Mouse (Mus musculus) embryonic facial prominence, embryonic 12.5 days (tissue): ENCODE results near the gene Sox13. TPM values are rescaled to one million over a fixed set of nuclear protein-coding genes. Genes with fewer than 3 reads are reported as not detected.

Experiments
- ATAC-seq: fragments of 200-750 bp; cut with Nextera tagmentation; 2 replicates; pipeline ENCODE4 v1.8.0; 2017; ENCODE audit not compliant: insufficient number of reproducible peaks, insufficient read depth, low FRiP score, low TSS enrichment
- H3K27ac ChIP-seq: fragments of 300-500 bp; sonication (generic); 2 replicates; pipeline ENCODE4 v1.5.1; 2016; ENCODE audit warnings: mild to moderate bottlenecking
- H3K27me3 ChIP-seq: fragments of 300-500 bp; sonication (generic); 2 replicates; pipeline ENCODE4 v1.6.1; 2016; ENCODE audit warnings: mild to moderate bottlenecking, moderate library complexity
- H3K36me3 ChIP-seq: fragments of 300-500 bp; sonication (generic); 2 replicates; pipeline ENCODE4 v1.6.1; 2016; ENCODE audit warnings: mild to moderate bottlenecking
- H3K4me1 ChIP-seq: fragments of 300-500 bp; sonication (generic); 2 replicates; pipeline ENCODE4 v1.6.1; 2016
- H3K4me2 ChIP-seq: fragments of 300-500 bp; sonication (generic); replicated peaks from 2 replicates; pipeline ENCODE4 v1.6.1; 2016; ENCODE audit warnings: mild to moderate bottlenecking, moderate library complexity
- H3K4me3 ChIP-seq: fragments of 300-500 bp; sonication (generic); 2 replicates; pipeline ENCODE4 v1.5.1; 2016; ENCODE audit warnings: mild to moderate bottlenecking
- H3K9ac ChIP-seq: fragments of 300-500 bp; sonication (generic); 2 replicates; pipeline ENCODE4 v1.6.1; 2016; ENCODE audit warnings: mild to moderate bottlenecking, moderate library complexity
- H3K9me3 ChIP-seq: fragments of 300-500 bp; sonication (generic); 2 replicates; pipeline ENCODE4 v1.6.1; 2016; ENCODE audit warnings: mild to moderate bottlenecking, moderate library complexity
- WGBS: fragments of 180-500 bp; shearing (Covaris S2); methylation state at CpG from one replicate; pipeline ENCODE4 v1.1.7; 2016; 5-methylcytosine and 5-hydroxymethylcytosine counted together
- polyA plus RNA-seq: library from polyadenylated mRNA; unstranded; fragments of >200 nt; fragmentation: Nextera tagmentation; extraction: Ambion mirVana; gene quantifications from 2 replicates; pipeline ENCODE4 v1.2.1, GENCODE M21; 2016

Gene Sox13
- polyA plus RNA-seq, 1 experiment from 2014 or later = 9.4 TPM

DNA sequence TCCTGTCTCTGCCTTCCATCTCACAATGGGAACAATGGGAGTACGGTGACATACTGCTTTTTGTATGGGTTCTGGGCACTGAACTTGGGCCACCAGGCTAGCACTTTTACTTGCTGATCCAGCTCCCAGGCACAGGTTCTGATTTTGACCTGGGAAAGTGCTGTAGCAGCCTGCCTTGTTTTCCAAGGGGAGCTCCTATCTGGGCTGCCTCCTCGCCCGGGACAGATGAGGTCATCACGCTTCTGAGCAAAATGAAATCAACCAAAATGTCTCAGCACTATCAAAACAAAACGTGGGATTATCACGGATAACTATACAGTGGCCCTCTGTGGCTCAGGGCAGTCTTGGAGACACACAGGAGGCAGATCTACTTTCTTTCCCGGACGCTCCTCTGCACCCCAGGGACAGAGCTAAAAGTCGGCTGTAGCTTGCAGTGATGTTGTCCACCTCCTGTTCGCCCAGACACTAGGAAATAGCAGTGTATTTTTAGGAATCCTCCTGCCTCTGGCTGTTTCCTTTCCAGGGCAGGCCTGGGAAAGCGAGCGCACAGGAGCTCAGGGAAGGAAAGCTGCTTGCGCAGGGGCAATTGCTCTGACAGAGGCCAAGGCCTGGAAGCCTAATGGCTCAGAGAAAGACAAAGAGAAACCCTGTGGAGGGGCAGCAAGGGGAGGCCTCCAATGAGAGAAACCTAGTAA lies 27.8 kb upstream of the Sox13 start:
- 0 out of 2 replicates have a peak overlapping the region, but pooled peaks have one; percentile 6 for H3K27ac ChIP-seq

DNA sequence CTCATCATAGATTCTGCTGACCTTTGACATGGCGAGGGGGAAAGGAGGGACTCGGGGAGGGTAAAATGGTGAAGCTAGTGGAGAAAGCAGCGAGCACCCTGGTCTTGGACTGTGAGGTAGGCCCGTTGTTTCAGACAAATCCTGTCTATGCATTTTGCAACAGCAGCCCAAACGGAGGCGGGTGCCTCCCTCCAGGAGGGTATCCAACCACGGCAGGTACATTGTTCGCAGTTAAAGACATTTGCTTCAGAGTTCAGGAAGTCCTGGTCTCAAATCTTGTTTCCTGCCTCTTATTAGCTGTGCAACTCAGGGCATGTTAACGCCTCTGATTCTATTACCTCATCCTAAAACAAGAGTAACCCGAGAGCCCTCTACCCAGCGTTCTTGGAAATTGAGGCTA lies 26.8 kb upstream of the Sox13 start:
- WGBS = 54% methylated on average over 11 of the region's 11 CpGs
- no peaks in the 10 kb centered on the region for H3K9me3 ChIP-seq
- no peak overlapping the region for H3K4me2 ChIP-seq
- H3K4me3 ChIP-seq = no peak overlapping the region
- no peaks in the 10 kb centered on the region for H3K36me3 ChIP-seq
- no peak for ATAC-seq
- H3K4me1 ChIP-seq = peaks cover 17% of the 10 kb centered on the region; the same call in 1 of the 2 replicates
- no peak overlapping the region for H3K9ac ChIP-seq
- no peak overlapping the region for H3K27ac ChIP-seq
- no peaks in the 10 kb centered on the region for H3K27me3 ChIP-seq

More for the DNA sequence above, 27.8 kb upstream of the Sox13 start:
- H3K4me1 ChIP-seq = peaks cover 17% of the 10 kb centered on the region; the same call in 1 of the 2 replicates
- WGBS = 35% methylated on average over 13 of the region's 13 CpGs
- H3K4me2 ChIP-seq = no peak overlapping the region
- no peaks in the 10 kb centered on the region for H3K36me3 ChIP-seq
- no peaks in the 10 kb centered on the region for H3K27me3 ChIP-seq
- no peak; the same call in 1 of the 2 replicates for ATAC-seq
- H3K9ac ChIP-seq = 0 out of 2 replicates have a peak overlapping the region, but pooled peaks have one; percentile 29
- no peak overlapping the region for H3K4me3 ChIP-seq
- no peaks in the 10 kb centered on the region for H3K9me3 ChIP-seq

DNA sequence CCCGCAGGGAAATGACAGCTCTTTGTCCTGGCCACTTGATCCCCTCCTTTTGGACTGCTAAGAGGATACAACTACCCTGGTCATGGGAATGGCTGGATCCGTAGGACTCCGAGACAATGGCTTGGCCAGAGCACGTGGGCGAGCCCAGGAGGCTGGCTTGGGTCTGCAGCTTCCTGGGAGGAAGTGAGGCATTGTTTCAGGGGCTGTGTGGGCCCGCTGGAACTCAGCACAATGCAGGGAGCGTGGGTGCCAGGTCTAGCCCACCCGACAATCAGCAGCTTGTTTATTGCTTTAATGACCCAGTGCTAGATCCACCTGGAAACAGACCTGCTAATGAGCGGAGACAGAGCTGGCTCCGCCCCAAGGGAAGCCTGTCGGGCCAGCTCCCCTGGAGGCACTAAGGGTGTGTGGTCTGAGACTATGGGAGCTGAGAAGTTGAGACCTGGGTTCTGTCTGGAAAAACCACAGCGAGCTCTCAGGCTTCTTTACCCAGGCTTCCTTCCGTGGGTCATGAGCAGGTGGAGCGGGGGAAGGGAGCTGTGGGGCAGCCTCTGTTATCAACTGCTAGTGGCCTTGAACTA lies 24.3 kb upstream of the Sox13 start:
- H3K4me2 ChIP-seq = no peak overlapping the region
- H3K9ac ChIP-seq = no peak overlapping the region
- no peaks in the 10 kb centered on the region for H3K9me3 ChIP-seq
- WGBS = 28% methylated on average over 14 of the region's 14 CpGs
- H3K27ac ChIP-seq = no peak overlapping the region
- H3K36me3 ChIP-seq = no peaks in the 10 kb centered on the region
- H3K4me3 ChIP-seq = no peak overlapping the region
- H3K4me1 ChIP-seq = peaks cover 17% of the 10 kb centered on the region; the same call in 1 of the 2 replicates
- peak; percentile 17; the same call in 1 of the 2 replicates for ATAC-seq
- H3K27me3 ChIP-seq = no peaks in the 10 kb centered on the region

DNA sequence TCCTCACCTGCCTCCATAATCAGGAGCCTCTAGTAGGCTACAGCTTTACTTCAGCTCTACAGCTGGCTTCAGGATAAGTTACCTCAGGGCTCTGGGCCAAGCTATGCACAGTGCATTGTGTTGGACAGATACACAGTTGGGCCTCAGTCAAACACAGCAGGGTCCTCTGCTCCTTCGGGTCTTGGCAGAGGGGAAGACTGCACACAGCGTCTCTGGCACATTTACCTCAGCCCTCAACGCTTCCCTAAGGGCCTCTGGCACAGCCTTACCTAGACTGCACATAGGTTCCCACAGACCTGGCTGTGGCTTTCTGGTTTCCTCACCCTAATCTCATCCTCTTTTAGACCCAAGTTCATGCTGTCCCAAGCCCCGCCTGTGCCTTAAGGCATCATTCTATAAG lies 22.1 kb upstream of the Sox13 start:
- H3K9ac ChIP-seq = no peak overlapping the region
- no peaks in the 10 kb centered on the region for H3K9me3 ChIP-seq
- H3K4me2 ChIP-seq = no peak overlapping the region
- no peak overlapping the region for H3K4me3 ChIP-seq
- ATAC-seq = no peak
- H3K27me3 ChIP-seq = no peaks in the 10 kb centered on the region
- H3K27ac ChIP-seq = no peak overlapping the region
- peaks cover 11% of the 10 kb centered on the region; the same call in 1 of the 2 replicates for H3K4me1 ChIP-seq
- H3K36me3 ChIP-seq = no peaks in the 10 kb centered on the region
- 79% methylated on average over 4 of the region's 4 CpGs for WGBS

DNA sequence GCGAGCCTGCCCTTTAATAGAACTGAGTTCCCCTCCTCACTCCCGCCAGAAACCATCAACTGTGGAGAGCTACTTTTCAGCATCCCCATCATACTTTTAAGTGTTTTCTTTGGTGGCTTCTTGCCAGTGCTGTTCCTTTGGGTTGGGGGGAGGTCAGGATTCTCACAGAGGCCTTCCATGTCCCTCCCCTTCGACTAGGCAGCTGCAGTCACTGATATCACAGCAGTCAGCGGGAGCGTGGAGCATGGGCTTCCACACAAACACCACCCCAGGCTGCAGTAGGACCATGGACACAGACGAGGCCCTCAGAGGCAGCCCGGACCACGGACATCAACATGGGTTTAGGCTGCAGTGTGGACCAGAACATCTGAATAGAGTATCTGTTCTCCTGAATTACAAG lies 20.1 kb upstream of the Sox13 start:
- Histone ChIP-seq H3K4me1 (peaks cover 7% of the 10 kb centered on the region; the same call in 1 of the 2 replicates), H3K27ac (no peak overlapping the region), H3K9ac (no peak overlapping the region), H3K4me3 (no peak overlapping the region), H3K27me3 (no peaks in the 10 kb centered on the region), H3K9me3 (no peaks in the 10 kb centered on the region), H3K4me2 (no peak overlapping the region), H3K36me3 (no peaks in the 10 kb centered on the region)
- ATAC-seq = no peak
- 82% methylated on average over 8 of the region's 8 CpGs for WGBS

DNA sequence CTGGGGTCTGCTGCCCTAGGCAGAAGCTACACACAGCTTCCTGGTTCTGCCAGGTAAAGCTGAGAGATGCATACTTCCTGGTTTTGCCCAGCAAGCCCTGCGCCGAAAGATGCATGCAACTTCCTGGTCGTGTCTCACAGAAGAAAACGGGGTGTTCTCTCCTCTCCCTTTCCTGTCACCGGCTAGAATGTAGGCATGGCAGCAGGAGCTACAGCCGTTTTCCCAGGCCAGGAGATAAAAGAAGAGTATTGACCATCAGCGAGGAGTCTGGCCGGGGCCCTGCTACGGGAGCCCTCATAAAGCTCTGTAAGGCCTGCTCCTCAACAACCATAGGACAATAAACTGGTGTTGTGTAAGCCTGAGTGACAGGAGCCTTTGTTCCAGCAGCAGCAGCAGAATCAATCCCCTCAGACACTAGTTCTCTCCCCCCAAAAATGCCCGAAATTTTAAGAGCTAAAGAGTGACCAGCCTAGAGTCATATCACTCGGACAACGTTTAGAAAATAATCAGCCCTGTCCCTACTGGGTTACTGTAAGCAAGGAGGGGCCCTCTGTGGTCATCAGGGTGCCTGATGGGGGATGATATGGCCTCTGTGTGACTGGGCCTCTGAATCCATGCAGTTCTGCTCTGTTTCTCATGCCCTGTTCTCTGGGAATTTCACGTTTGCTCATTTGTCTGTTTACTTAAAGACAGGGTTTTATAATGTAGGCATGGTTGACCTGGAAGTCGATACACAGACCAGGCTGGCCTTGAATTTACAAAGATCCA lies 13.9 kb upstream of the Sox13 start:
- H3K27ac ChIP-seq = no peak overlapping the region
- ATAC-seq = no peak
- no peak overlapping the region for H3K9ac ChIP-seq
- H3K27me3 ChIP-seq = no peaks in the 10 kb centered on the region
- H3K9me3 ChIP-seq = no peaks in the 10 kb centered on the region
- H3K4me2 ChIP-seq = no peak overlapping the region
- H3K4me3 ChIP-seq = no peak overlapping the region
- no peaks in the 10 kb centered on the region for H3K36me3 ChIP-seq
- WGBS = 47% methylated on average over 14 of the region's 14 CpGs
- H3K4me1 ChIP-seq = peaks cover 17% of the 10 kb centered on the region; the same call in 1 of the 2 replicates

DNA sequence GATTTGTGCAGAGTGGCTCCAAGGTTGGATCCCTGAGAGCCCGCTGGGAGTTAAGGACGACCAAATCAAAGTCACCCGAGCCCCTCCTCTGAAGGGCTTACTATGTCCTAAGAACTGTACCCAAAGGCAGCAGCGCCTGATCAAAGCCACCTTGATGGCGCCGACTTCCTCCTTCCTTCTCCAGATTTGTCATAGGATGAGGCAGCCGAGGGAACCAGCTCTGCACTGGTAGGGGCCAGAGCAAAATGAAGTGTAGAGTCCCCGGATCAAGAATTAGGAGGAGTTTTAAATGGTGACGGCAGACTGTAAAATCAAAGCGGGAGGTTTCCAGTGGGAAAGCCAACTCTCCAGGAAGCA lies 10.6 kb upstream of the Sox13 start:
- H3K4me1 ChIP-seq = peaks cover 17% of the 10 kb centered on the region; the same call in 1 of the 2 replicates
- H3K36me3 ChIP-seq = no peaks in the 10 kb centered on the region
- H3K27ac ChIP-seq = peak overlapping the region; percentile 50; the same call in 1 of the 2 replicates
- peak overlapping the region; percentile 21 for H3K4me3 ChIP-seq
- H3K9me3 ChIP-seq = no peaks in the 10 kb centered on the region
- ATAC-seq = peak; percentile 36; the same call in 1 of the 2 replicates
- 13% methylated on average over 10 of the region's 10 CpGs for WGBS
- H3K4me2 ChIP-seq = peak overlapping the region; percentile 43
- no peaks in the 10 kb centered on the region for H3K27me3 ChIP-seq
- H3K9ac ChIP-seq = peak overlapping the region; percentile 19; the same call in 1 of the 2 replicates

DNA sequence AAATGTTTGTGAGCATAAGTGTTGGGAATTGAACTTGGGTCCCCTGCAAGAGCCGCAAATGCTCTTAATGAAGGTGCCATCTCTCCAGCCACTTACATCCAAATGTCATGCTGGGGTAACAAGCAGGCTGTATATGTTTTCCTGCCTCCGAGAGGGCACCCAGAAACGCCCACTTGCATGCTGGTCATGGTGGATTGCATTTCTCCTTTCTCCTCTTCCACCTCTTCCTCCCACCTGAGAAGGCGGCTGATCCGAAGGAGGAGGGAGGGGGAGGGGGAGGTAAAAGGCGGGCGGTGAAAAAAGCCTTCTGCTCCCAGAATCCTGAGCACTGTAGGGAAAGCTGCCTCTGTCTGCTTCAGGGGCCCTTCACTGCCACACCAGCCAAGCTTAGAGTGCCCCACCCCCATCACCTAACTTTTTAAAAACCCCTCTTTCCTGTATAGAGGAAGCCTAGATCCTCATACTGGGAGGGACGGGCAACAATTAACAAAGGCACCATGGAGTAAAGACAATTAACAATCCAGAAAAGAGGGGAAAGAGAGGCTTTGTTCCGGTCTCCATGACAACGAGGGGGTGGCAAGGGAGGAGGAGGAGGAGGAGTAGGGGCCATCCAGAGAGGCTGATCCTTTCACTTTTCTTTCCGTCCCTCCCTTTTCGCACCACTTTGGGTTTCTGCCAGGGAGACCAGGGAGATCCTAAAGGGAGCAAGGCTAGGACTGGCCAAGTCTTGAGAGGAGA lies 10.0 kb upstream of the Sox13 start:
- H3K9me3 ChIP-seq = no peaks in the 10 kb centered on the region
- H3K4me1 ChIP-seq = peaks cover 17% of the 10 kb centered on the region; the same call in 1 of the 2 replicates
- peak overlapping the region; percentile 19 for H3K9ac ChIP-seq
- no peaks in the 10 kb centered on the region for H3K27me3 ChIP-seq
- WGBS = 16% methylated on average over 12 of the region's 12 CpGs
- ATAC-seq = peak; percentile 73; the same call in 1 of the 2 replicates
- H3K36me3 ChIP-seq = no peaks in the 10 kb centered on the region
- peak overlapping the region; percentile 21 for H3K4me3 ChIP-seq
- peak overlapping the region; percentile 50; the same call in 1 of the 2 replicates for H3K27ac ChIP-seq
- peak overlapping the region; percentile 43 for H3K4me2 ChIP-seq

DNA sequence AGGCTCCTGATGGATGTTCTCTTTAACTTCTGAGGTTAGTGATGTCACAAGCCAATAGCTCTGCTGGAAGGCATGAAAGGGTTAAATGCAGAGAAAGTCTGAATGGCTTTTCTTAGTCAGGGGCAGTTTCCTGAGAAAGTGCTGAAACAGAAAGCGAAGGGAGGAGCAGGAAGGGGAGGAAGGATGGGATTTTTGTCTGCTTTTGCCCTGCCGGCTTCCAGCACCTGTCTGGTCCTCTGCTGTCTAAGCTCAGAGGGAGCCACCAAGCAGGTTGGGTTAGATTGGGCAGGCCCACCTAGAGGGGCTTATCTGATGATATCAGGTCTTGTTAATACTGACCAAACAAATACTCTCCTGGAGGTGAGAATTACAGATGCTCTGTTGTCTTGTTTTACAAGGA lies 8.4 kb upstream of the Sox13 start:
- no peak overlapping the region for H3K9ac ChIP-seq
- H3K4me2 ChIP-seq = no peak overlapping the region
- no peaks in the 10 kb centered on the region for H3K27me3 ChIP-seq
- H3K4me1 ChIP-seq = peaks cover 13% of the 10 kb centered on the region; the same call in 1 of the 2 replicates
- no peak overlapping the region for H3K27ac ChIP-seq
- H3K36me3 ChIP-seq = no peaks in the 10 kb centered on the region
- WGBS = 14% methylated on average over 2 of the region's 2 CpGs
- no peak overlapping the region for H3K4me3 ChIP-seq
- no peaks in the 10 kb centered on the region for H3K9me3 ChIP-seq
- no peak for ATAC-seq

DNA sequence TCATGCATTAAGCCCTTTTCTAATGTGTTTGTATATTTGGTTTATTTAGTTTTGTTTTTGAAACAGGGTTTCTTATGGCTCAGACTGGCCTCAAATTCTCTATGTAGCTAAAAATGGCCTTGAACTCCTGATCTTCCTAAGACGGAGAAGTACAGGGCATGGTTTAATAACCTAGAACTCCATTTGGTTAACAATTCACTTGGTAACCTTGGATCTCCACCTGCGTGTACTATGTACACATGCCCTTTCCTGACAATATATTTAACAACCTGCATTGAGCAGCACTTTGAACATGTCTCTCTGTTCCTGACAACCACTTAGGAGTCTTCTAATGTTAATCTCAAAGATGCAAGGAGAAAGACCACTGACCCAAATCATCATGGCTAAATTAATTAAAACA lies 7.0 kb upstream of the Sox13 start:
- WGBS = 98% methylated on average over 2 of the region's 2 CpGs
- Histone ChIP-seq H3K4me2 (no peak overlapping the region), H3K27me3 (no peaks in the 10 kb centered on the region), H3K36me3 (no peaks in the 10 kb centered on the region), H3K9me3 (no peaks in the 10 kb centered on the region), H3K9ac (no peak overlapping the region), H3K4me1 (peaks cover 13% of the 10 kb centered on the region; the same call in 1 of the 2 replicates), H3K27ac (no peak overlapping the region), H3K4me3 (no peak overlapping the region)
- ATAC-seq = no peak

DNA sequence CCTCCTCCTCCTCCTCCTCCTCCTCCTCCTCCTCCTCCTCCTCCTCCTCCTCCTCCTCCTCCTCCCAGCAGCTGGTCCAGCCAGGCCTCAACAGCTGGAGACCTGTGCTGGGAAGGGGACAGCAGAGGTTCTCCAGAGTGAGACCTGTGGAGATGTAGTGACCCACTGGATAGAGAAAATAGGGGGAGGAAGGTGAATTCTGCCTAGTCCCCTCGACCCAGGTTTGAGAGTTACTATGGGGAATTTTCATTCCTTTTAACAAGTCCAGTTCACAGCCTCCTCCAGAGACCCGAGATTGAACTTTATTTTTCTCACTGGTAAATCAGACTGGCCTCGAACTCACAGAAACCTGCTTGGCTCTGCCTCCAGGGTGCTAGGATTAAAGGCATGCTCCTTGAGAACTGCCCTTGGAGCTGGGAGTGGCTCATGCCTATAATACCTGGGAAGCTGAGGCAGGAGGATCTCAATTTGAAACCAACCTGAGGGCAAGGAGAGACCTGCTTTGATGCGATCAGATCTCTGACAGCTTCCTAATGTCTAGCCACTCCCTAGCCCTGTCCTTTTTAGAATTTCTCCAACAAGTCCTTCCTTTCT lies 467 bp upstream of the Sox13 start:
- Histone ChIP-seq H3K9ac (no peak overlapping the region), H3K4me2 (peak overlapping the region; percentile 99), H3K27ac (0 out of 2 replicates have a peak overlapping the region, but pooled peaks have one; percentile 73), H3K36me3 (no peaks in the 10 kb centered on the region), H3K27me3 (no peaks in the 10 kb centered on the region; the same call in 1 of the 2 replicates), H3K4me3 (peak overlapping the region; percentile 75), H3K9me3 (no peaks in the 10 kb centered on the region), H3K4me1 (peaks cover 14% of the 10 kb centered on the region)
- ATAC-seq = no peak
- 56% methylated on average over 4 of the region's 4 CpGs for WGBS
